Mouse (Mus musculus) retina, postnatal 1 day (tissue): ENCODE data around the gene Frmd4b.
A peak's percentile ranks its signal among the peaks of the same experiment; 100 is the strongest.

Experiments used
- DNase-seq: peaks from one replicate; pipeline ENCODE4 v3.0.0-alpha.2; 2012

The Frmd4b gene

DNA sequence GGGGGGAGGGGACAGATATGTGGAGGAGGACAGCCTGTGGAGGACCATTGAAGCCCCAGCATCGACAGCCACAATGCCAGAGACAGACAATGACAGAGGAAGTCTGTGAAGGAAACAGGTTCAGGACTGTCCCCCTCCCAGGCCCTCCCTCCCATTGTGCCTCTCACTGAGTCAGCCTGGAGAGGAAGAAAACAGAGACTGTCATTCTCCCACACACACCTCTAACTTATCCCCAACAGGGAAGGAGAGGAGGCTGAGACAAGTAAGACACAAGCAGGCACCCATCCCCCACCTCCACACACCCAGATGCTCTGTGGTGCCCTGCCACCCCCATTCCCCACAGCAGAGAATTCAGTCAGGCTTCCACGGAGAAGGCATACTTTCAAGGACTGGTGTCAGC is 98.9 kb downstream of the Frmd4b start:
- DNase-seq = no peak

DNA sequence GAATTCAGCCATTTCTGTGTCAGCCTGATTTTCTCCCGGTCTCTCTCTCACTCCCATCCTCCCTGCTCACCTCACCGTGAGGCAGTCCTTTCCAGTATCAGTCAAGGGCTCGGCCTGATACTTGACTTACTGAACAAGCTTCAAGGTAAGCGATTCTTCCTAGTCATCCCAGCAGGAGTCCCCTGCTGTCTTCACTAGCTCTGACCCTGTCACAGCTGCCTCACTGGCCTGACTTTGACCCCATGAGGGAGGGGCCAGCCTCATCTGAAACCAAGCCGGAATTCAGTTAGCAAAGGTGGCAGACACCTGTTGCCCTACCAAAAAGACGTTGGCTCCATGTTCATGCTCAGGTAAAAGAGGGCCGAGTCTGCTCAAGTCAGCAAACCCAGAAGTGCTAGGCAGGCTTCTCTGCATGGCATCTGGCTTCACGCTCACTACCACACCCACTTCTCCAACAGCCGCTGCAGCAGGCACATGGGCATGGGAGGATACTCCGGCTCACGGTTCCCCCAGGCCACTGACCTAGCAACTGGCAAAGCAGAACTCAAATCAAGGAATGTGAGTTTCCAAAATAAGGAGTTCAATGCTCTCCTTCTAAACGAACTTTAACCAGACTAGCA is 99.6 kb downstream of the Frmd4b start:
- peak; percentile 35 for DNase-seq

DNA sequence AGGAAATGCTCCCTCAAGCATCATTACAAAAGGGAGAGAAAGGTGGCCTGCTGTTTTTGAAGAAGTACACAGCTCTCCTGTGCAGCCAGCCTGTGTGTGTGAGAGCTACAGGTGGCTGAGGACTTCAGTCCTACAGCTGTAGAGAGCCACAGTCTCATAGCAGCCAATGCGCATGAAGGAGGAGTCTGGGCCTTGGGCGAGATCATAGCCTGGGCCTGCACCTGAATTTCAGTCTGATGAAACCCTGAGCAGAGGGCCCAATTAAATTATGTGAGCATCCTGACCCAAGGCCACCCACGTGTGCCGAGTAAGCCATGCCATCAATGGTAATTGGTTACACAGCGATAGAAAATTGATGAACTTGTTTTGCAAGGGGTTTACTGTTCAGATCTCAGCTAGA is 100.4 kb downstream of the Frmd4b start:
- DNase-seq = no peak

DNA sequence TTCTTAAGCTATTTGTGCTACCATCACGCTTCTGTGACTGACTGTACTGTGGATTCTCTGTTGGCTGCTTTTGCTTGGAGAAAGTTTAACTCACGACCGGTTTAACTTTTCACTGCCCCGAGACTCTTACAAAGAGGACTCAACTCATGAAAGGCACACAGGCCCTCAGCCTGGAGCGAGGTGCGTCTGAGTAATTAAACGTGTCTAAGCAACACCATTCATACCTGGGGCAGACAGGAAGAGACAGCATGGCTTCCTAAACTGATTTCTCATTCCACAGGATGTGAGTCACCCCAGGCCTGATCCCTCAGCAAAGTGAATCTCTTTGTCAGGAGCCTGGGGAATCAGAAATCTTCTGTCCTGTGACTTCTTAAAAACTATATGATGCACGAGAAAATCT is 106.6 kb downstream of the Frmd4b start:
- DNase-seq = no peak

DNA sequence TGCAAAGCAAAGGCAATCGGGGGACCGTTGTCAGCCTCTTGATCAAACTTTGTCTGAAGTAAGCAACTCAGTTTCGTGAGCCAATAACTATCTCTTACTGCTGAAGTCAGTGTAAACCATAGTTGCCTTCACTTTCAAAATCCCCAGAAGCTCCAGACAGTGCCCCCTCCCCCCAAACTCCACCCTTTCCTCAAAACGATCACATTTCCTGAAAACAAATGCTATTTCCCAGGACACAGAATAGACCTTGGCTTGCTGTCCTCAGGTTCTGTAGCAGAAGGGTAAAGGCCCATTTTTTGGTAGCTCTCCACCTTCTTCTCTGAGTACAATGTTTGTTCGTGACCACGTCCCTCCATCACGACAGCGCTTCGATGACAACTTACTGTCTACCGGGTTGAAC is 107.9 kb downstream of the Frmd4b start:
- DNase-seq = no peak

DNA sequence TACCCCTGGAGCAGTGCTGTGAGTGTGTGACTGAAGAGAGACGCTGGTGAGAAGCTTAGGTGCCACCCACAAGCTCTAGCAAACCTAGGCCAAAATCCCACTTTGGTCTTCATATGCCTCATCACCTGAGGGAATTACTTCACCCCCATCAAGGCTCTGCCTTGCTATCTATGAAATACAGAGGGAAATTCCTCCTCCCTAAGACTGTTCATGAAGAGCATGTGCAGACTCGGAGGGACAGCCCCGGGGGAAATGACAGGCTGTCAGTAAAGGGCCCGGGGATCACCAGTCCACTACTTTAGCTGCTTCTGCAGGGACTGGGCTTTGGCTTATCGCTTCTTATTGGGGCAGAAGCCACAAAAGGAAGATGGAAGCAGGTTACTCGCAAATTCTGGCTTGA is 108.9 kb downstream of the Frmd4b start:
- DNase-seq = no peak

DNA sequence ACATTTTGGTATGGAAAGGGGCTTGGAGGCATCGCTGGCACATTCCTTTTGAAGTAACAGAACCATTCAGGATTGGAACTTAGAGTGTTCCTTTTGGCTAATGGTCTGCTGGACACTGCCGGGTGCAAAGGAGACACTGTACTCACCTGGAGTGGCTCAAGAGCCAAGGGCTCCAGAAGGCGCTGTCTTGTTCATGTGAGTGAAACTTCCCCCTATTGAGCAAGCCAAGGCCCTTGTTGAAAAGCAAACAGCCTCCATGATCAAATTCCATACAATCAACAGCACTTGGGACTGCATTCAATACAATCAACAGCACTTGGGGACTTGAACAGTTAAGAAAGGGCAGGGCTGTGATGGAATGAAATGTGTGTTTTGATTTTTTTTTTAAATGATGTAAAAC is 109.4 kb downstream of the Frmd4b start:
- DNase-seq = no peak

DNA sequence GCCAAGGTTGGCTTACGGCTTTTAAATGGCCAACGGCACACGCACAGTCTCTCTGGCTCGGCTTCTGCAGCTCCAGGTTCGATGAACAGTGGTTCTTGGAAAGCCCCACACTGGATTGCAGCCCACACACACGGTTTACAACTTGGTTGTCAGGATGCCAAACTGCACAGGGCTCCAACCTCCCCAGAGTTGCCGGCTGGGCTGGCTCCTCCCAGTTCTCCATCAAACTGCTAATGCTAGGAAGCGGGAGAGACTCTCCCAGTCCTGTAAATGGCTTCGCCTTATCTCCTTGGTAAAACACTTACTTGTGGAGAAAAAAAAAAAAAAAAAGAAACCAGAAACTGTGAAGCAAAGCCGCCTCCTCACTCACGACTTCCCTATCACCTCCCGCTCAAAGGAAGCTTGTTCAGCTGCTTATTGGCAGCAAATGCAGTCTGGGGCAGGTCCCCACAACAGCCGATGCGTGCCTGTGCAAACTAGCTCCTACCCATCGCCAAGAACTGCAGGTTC is 111.1 kb downstream of the Frmd4b start:
- DNase-seq = no peak

DNA sequence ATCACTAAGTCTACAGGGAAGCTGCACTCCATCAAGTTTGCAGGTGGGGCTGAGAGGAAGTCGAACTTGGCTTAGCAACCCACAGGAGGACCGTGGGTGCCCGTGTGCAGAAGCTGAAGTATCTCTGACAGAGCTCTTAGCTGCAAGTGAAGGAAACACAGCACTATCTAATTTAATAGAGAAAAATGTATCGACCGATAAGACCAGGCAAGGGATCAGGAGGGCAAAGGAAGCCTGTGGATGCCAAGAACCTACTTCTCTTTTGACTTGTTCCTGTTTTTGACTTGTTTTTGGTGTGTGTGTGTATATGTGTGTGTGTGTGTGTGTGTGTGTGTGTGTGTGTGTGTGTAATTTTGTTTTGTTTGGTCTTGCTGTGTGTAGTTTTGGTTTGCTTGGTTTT is 112.7 kb downstream of the Frmd4b start:
- no peak for DNase-seq

DNA sequence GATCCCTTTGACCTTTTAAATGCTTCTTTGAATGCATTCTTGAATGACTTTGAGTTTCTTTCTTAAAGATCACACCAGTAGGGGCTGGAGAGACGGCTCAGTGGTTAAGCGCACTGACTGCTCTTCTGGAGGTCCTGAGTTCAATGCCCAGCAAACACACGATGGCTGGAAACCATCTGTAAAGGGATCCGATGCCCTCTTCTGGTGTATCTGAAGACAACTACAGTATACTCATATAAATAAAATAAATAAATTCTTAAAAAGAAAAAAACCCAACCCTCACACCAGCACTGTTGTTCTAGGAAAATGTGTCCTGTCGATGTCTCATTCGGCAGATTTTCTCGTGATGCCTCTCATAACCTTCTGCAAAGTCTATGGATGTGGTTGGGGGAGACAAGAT is 116.3 kb downstream of the Frmd4b start:
- no peak for DNase-seq

DNA sequence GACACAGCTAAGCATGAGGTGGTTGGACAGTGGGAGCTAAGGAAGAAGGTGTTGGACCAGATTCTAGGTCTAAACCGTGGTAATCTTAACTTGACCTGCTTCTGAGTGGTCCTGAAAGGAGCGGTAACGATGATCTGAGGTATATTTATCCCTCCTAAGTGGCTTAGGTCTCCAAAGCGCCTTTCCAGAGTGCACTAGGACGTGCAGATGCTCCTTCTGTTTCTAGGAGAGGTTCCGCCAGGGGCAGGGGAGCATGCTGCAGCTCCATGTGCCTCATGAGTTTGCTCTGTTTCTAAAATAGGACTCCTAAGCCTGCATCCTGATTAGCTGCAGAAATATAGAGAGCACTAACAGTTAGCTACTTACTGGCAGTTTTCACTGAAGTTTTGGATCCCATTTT is 117.1 kb downstream of the Frmd4b start:
- DNase-seq = peak; percentile 68

DNA sequence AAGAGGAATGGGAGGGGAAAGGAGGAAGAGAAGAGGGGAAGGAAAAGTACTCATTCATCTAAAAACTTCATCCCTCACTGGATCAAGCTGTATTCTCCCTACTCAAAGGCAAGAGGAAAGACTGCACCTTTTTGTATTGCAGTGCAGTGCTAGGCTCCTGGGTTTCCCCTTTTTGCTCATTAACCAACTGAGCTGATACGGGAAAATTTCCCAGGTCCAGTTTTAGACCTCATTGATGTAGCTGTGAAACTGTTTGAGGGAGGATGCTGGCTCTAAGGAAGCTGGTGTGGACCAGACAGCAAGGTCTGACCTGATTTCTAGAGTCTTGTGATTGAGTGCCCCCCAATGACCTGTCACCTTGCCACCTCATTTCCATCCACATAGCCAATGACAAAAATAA is 121.3 kb downstream of the Frmd4b start:
- DNase-seq = no peak

DNA sequence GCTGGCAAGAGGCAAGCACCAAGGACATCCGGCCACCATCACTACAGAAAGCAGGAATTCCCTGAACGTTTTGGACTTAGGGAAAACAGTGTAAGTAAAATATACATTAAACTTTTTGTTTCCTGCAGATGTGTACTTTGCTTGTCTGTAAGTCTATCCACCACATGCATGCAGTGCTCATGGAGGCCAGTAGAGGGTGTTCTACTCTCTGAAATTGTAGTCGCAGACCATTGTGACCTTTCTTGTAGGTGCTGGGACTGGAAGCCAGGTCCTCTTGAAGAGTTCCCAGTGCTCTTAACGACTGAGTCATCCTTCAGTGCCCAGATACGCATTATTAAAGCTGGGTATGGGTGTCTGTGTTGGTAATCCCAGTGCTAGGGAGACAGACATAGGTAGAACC is 126.3 kb downstream of the Frmd4b start:
- no peak for DNase-seq

DNA sequence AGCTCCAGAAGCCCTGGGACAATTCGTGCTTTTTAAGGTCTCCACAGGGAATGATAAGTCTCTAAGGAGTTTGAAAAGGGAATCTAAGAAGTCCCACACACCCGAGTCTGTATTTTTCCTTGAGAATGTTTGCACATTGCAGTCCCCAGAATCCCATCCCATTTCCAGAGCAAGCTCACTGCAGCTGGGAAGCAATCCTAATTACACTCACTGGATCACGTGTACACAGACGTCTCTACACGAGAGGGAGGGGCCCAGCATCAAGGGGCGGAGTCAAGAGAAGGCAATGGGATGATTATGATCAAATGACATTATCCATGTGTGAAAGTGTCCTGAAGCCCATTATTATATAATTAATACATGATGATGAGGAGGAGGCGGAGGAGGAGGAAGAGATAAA is 128.5 kb downstream of the Frmd4b start:
- peak; percentile 82 for DNase-seq

DNA sequence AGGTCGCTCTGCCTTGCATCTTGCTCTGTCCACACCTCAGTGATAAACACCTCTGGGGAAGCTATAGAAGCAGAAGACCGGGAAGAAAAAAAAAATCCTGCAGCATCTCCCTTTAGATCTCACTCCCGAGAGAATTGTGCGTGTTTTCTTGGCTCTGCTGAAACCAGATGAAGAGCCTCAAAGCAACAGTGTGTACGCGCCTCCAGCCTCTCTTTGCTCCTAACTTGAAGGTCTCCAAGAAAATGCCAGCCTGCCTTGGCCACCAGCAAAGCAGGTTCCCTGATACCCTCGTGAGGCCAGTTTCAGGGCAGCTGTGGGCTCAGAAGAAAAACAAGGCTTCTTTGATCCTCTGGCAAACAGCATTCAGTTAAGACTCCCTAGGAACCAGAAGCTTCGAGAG is 129.1 kb downstream of the Frmd4b start:
- peak; percentile 45 for DNase-seq

DNA sequence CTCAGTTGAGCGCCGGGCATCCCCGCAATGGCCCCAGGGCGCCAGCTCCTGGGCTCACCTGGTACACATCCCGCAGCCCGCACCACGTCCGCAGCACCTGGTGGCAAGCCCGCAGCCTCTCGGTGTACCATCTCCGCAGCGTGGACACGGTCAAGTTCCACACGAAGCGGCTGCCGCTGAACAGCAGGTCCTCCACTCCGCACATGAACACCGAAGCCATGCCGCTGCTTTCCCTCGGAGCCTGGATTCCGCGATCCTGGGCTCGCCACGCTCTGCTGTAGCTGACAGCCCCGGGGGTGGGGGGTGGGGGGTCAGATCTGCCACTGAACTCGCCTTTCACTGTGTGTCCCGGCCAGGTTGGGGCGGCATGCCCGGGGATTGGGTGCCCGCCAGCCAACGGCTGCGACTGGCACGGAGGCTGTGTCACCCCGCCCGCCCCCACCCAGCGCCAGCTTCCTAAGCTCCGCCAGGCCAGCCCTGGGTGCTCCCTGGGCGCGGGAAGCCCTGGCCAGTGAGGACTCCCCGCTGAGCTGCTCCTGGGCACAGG is 129.7 kb downstream of the Frmd4b start:
- peak; percentile 82 for DNase-seq

DNA sequence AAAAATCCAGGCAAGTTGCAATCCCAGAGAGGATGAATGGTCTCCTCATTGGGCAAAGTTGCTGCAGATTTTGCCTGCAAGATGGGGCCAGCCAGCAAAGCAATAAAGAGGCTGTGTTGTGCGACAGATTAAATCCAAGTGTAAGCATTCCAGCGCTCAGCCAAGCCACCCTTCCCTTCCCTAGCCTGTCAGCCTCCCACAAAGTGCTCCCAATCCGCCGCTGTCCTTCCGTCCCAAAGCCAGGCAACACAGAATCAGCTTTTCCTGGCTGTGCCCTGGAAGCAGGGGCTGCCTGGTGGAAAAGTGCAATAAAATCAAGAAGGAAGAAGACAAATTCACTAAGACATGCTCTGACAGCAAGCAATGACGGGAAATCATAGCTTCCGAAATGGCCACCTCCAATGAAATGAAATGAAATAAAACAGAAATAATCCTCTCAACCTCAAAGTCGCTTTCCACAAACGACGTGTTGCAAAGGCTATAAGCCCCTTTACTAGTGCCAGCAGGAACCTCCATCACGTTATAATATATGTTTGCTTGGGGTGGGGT is 130.5 kb downstream of the Frmd4b start:
- DNase-seq = peak; percentile 22

DNA sequence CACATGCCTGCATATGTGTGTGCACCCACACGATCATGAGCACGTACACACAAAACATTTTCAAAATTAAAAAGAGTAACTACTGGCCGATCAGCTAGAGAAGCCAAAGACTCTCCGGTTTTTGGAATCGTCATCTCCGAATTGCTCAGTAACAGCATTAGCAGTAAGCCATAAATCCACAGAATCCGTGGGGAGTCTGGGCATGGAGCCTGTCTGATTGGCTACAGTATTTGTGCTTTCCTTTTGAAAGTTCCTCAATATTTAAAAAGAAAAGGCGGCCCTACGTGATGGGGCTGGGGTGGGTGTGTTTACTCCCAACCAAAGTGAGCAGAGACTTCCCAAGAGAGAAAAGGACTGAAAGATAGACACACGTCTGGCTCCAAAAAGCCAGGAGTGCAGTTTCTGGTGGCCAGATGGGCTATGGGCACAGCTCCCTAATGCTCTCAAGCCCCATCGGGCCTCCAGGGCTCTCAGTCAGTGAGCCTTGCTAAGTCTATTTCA is 131.4 kb downstream of the Frmd4b start:
- peak; percentile 18 for DNase-seq

DNA sequence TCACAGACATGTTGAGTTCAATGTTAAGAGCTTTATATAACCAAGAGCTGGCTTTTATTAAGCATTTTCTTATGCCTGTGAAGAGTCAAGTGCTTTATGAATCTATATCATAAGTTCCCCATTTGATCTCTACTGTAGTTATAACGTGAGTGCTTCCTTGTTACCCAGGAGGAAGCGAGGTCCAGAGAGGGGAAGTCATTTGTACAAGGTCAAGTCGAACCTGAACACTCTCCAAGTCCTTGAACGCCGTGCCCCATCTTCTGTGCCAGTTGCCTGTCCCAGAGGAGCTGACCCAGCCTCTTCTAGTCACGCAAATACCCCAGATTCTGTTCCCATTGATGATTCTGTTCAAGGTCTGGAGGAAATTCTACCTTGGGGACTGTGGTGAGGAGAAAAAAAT is 135.4 kb downstream of the Frmd4b start:
- no peak for DNase-seq

DNA sequence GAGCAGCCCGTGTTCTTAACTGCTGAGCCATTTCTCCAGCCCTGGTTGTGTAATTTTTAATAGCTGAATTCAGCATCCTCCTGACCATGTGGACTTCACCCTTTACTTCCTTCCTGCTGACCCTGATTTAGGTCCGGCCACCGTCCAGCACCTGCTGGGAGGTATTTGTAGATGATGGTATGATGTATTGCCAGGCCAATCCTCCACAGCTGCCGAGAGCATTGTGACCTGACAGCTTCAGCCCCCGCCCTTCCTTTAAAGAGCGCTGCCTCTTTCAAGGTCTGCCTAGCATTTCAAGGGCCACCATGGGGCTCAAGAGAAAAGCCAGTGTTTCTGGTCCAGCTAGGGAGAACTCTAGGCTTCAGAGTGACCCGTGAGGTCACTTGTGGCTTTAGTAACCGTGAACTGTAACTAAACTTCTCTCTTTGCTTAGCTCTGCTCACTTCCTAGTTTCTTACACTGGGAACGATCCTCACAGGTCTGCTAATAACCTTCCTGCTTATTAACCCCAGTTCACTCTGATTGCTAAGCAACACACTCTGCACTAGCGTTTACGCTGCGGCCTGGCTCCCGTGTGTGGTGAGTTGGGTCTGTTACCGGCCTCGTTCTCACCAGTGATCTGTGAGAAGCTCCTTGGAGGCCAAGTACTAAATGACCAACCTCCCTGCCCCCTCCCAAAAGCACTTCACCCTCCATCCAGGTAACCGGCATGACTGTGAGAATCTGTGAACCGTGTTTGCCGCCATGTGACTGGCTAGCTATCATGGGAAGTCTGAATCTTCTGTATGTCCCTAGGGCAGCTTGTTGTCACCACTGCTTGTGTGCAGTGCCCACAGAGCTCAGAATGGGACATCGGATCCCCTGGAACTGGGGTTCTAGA is 138.1 kb downstream of the Frmd4b start:
- peak; percentile 20 for DNase-seq

DNA sequence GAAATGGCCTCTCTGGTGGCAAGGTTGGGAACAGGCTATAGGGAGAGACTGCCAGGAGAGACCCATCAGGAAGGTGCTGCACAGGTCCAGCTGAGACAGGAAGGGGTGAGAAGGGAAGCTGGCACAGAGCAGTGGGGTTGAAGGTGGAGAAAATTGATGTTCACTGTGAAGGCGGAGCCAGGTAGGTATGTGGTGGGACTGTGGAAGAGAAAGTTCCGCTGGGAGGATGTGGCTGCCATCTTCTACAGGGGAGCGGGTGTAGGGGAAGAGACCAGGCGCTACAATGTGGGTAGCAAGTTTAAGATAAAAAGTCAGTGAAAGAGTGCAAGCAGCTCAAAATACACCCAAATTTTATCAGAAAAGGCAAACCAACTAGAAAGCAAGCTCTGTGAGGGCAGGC is 143.7 kb downstream of the Frmd4b start:
- DNase-seq = no peak

DNA sequence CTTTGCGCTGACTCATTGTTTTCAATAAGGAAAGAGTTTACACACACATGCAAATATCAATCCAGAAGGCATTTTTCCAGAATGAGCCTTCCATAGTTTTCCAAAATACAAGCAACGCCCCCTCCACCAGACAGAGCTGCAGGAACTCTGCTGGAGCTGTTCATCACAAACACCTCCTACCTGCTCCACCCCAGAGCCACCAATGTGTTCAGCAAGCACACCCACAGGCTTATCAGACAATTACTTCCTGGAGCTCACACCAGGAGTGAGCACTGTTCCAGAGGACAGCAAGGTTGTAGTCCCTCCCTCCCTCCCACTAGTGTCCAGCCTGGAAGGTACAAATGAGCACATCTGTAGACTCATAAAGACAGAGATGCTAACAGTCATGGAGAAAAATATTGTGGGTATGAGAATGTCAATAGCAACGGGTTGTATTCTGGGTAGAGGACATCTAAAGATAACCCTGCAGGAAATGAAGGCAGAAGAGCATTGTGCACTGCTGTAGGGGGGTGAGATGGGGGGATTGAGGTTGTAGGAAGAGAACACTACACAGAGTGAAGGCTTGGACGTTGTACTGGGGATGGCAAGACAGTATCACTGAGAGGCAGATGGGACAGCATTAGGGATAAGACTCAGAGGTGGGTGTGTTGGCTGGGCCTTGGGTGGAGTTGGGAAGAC is 144.3 kb downstream of the Frmd4b start:
- no peak for DNase-seq

DNA sequence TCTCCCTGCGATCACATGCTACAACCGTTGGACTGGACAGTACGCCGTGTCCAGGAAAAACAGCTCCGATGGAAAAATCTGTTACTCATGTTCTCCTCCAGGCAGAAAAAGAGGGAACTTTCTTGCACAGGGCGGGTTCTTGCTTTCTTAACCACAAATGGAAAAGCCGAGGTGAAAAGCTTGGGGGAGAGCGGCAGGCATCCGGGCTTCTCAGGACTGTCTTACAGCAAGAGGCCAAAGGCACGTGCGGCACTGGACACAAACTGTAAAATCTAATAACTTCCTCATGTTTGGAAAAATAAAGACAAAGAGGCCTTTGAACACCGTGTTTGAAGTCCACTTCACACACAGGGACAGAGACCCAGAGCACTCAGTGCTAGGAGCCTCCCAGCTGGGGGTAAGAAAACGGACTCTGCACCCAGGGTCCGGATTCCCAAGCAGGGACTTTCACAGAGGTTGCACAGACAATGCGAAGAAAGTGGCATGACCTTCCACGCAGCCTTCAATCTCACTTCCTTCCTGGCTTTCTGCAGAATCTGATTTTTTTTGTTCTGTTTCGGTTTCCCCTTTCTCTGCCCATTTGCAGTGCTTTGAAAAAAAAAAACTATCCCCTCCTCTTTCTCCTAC is 153.3 kb downstream of the Frmd4b start:
- no peak for DNase-seq
